Mouse (Mus musculus): Measurements from ENCODE around the gene Scamp3. TPM values are rescaled to one million over a fixed set of nuclear protein-coding genes. Genes with fewer than 3 reads are reported as not detected.
"Not testable (repeated sequence)": the region's sequence is repeated elsewhere in the genome, so short reads cannot be mapped to it uniquely, and the experiment has no call there.

The Scamp3 gene
- polyA plus RNA-seq, 1 experiment from 2014 or later: 141 TPM

DNA sequence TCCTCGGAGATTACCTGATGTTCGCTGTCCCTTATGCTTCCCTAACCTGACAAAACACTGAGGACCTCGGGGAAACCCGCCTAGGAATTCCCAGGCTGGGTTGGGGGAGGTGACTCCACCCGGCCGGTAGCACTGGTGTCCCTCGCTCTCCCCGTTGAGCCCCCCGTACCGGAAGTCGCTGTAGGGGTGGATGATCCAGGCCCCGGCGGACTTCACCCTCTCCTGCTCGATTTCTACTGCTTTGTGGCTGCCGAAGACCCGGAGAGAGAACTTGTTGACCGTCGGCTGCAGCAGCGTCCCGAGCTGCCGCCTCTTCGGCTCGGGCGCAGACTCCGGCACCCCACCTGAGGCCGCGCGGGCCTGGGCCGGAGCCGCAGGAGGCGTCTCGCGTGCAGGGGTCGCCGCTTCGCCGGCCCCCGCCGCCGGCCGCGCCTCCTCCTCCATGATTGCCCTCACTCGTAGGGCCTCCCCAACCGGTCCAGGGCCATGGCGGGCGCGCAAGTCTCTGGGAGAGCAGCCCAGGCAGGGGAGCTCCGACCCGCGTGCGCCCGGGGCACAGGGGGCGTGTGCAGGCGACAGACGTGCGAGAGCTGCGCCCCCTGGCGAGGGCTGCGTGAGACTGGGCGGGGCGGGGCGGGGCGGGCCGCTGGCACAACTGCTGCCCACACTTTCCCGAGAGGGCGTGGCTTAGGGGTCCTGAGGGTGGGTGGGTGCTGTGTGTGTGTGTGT lies 17.5 kb upstream of the Scamp3 start, which contains the start of gene Hcn3:
TSS of gene Hcn3 (minus strand) at position 581 of the 729 bp plus-strand sequence.
- Histone ChIP-seq H3K9me3 (ENCODE audit: control insufficient read depth, low read length) (no peaks in the 10 kb centered on the region), H3K9ac (ENCODE audit: low read depth, low read length) (peak within 1 kb of the TSS; percentile 68), H3K4me3 (ENCODE audit: low read length) (peak within 1 kb of the TSS; percentile 68), H3K4me2 (ENCODE audit: low read depth, low read length) (peak within 1 kb of the TSS; percentile 100), H3K4me1 (ENCODE audit: control insufficient read depth, insufficient read depth, low read length) (peaks cover 15% of the 10 kb centered on the region), H3K27ac (ENCODE audit: low read length) (no peak within 1 kb of the TSS), H3K27me3 (replicated peaks; ENCODE audit: control insufficient read depth, insufficient read depth, low read length) (0 out of 2 replicates have a peak, but pooled peaks cover 3% of the 10 kb centered on the region), H3K36me3 (ENCODE audit: control insufficient read depth, insufficient read depth, low read length) (no peaks in the 10 kb centered on the region)
- under 1% methylated on average over 64 of the region's 66 CpGs for WGBS
- peak; percentile 51 for ATAC-seq

DNA sequence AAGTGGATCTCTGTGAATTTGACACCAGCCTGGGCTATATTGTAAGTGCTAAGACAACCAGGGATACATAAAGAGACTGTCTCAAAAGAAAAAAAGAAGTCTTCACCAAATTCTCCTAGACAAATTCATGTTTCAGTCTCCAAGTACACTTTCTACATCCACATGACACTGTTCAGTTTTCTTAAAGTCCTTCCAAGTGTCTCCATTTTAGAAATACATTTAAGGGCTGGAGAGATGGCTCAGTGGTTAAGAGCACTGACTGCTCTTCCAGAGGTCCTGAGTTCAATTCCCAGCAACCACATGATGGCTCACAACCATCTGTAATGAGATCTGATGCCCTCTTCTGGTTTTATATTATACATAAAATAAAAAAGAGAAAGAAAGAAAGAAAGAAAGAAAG lies 16.1 kb upstream of the Scamp3 start:
- peaks cover 24% of the 10 kb centered on the region for H3K4me1 ChIP-seq (ENCODE audit: control insufficient read depth, insufficient read depth, low read length)
- H3K4me3 ChIP-seq (ENCODE audit: low read length); H3K9ac ChIP-seq (ENCODE audit: low read depth, low read length); H3K27me3 ChIP-seq (replicated peaks; ENCODE audit: control insufficient read depth, insufficient read depth, low read length); H3K36me3 ChIP-seq (ENCODE audit: control insufficient read depth, insufficient read depth, low read length); H3K9me3 ChIP-seq (ENCODE audit: control insufficient read depth, low read length); H3K4me2 ChIP-seq (ENCODE audit: low read depth, low read length); H3K27ac ChIP-seq (ENCODE audit: low read length); ATAC-seq: not testable (repeated sequence)

DNA sequence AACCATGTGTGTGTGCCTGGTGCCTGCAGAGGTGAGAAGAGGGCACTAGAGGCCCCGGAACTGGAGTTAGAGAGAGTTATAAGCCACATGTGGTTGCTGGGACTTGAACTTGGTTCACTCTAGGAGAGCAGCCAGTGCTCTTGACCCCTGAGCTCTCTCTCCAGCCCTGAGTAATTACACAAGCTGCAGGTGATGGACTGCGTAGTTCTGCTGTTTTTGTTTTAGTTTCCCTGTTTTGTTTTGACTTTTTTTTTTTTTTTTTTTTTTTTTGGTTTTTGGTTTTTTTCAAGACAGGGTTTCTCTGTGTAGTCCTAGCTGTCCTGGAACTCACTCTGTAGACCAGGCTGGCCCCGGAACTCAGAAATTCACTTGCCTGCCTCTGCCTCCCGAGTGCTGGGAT lies 15.5 kb upstream of the Scamp3 start:
- Histone ChIP-seq H3K9me3 (ENCODE audit: control insufficient read depth, low read length) (no peaks in the 10 kb centered on the region), H3K4me1 (ENCODE audit: control insufficient read depth, insufficient read depth, low read length) (peaks cover 28% of the 10 kb centered on the region), H3K36me3 (ENCODE audit: control insufficient read depth, insufficient read depth, low read length) (no peaks in the 10 kb centered on the region), H3K9ac (ENCODE audit: low read depth, low read length) (no peak overlapping the region), H3K27ac (ENCODE audit: low read length) (no peak overlapping the region), H3K4me2 (ENCODE audit: low read depth, low read length) (no peak overlapping the region), H3K27me3 (replicated peaks; ENCODE audit: control insufficient read depth, insufficient read depth, low read length) (0 out of 2 replicates have a peak, but pooled peaks cover 3% of the 10 kb centered on the region), H3K4me3 (ENCODE audit: low read length) (no peak overlapping the region)
- no peak for ATAC-seq
- WGBS: 81% methylated on average over 4 of the region's 4 CpGs

DNA sequence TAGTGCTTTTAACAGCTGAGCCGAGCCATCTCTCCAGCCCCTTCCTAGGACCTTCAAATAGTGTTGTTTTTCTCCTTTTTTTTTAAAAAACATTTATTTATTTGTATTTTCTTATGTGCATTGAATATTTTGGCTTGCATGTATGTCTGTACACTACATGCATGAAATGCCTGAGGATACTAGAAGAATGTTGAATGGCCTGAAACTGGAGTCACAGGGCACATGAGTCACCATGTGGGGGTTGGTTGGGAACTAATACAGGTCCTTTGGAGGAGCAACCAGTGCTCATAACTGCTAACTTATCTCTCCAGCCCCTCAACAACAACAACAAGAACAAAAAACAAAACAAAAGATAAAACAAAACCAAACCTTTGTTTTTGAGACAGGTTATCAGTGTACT lies 14.2 kb upstream of the Scamp3 start:
- no peaks in the 10 kb centered on the region for H3K9me3 ChIP-seq (ENCODE audit: control insufficient read depth, low read length)
- 77% methylated on average over 1 of the region's 1 CpGs for WGBS
- ATAC-seq: no peak

DNA sequence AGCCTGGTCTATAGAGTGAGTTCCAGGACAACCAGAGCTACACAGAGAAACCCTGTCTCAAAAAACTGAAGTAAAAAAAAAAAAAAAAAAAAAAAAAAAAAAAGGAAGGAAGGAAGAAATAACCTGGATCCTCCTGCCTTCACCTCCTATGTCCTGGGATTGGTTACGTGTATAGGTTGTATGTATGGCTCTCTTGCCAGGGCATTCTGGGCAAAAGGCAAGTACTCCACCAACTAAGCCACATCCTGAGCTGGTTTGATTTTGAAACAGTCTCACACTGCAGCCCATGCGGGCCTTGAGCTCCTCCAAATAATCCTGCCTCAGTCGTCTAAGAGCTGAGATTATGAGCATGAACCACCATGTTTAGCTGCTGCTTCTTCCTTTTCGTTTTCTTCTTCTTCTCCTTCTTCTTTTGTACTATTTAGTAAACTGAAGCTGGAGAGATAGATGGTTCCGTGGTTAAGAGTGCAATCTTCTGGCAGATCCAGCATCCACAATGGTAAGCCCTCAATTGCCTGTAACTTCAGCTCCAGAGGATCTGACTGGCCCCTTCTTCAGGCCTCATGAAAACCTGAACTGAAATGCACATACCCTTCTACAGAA lies 13.5 kb upstream of the Scamp3 start:
- Histone ChIP-seq H3K9ac (ENCODE audit: low read depth, low read length) (peak overlapping the region; percentile 96), H3K9me3 (ENCODE audit: control insufficient read depth, low read length) (no peaks in the 10 kb centered on the region), H3K4me3 (ENCODE audit: low read length) (peak overlapping the region; percentile 91), H3K27ac (ENCODE audit: low read length) (no peak overlapping the region), H3K36me3 (ENCODE audit: control insufficient read depth, insufficient read depth, low read length) (peaks cover 4% of the 10 kb centered on the region), H3K27me3 (replicated peaks; ENCODE audit: control insufficient read depth, insufficient read depth, low read length) (no peaks in the 10 kb centered on the region), H3K4me2 (ENCODE audit: low read depth, low read length) (peak overlapping the region; percentile 80; the same call in 1 of the 2 replicates), H3K4me1 (ENCODE audit: control insufficient read depth, insufficient read depth, low read length) (peaks cover 28% of the 10 kb centered on the region)
- no peak for ATAC-seq
- 76% methylated on average over 5 of the region's 5 CpGs for WGBS

More for the DNA sequence above, 14.2 kb upstream of the Scamp3 start:
- no peak overlapping the region for H3K9ac ChIP-seq (ENCODE audit: low read depth, low read length)
- no peaks in the 10 kb centered on the region for H3K36me3 ChIP-seq (ENCODE audit: control insufficient read depth, insufficient read depth, low read length)
- H3K4me3 ChIP-seq (ENCODE audit: low read length): no peak overlapping the region
- H3K4me2 ChIP-seq (ENCODE audit: low read depth, low read length): no peak overlapping the region
- no peak overlapping the region for H3K27ac ChIP-seq (ENCODE audit: low read length)
- H3K27me3 ChIP-seq (replicated peaks; ENCODE audit: control insufficient read depth, insufficient read depth, low read length): 0 out of 2 replicates have a peak, but pooled peaks cover 3% of the 10 kb centered on the region
- H3K4me1 ChIP-seq (ENCODE audit: control insufficient read depth, insufficient read depth, low read length): peaks cover 28% of the 10 kb centered on the region

DNA sequence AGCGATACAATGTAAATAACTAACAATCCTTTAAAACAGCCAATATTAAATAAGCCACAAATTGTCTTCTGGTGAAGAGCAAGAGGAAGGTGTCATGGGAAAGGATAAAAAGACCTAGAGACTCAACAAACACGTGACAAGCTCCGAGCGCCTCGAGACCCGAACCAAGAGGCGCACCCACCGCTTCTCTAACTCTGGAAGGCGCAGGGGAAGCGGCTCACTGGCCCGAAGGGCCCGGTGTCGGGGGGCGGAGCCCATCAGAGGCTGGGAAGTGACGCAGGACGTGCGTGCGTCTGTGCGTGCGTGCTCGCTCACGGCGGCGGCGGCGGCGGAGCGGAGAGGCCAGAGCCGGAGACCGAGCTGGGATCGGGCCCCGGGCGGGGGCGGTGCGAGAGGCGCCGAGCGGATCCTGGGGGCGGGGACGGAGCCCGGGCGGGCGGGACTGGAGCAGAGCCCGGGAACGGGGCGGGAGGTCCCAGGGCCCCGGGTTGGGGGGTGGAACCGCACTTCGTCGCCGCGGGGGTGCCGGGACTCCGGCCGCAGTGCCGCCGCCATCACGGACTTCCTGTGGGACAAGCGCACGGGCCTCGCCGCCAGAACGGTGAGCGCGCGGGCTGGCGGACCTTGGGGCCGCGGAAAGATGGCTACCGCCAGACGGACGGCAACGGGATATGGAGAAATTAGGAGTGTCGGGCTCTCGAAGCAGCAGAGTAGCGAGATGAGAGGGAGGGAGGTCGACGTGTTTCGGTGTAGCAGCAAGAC lies 12.6 kb upstream of the Scamp3 start, which contains the start of gene Clk2:
TSS of gene Clk2 (plus strand) at position 290 of the 762 bp plus-strand sequence.
- H3K27me3 ChIP-seq (replicated peaks; ENCODE audit: control insufficient read depth, insufficient read depth, low read length): no peaks in the 10 kb centered on the region
- H3K4me1 ChIP-seq (ENCODE audit: control insufficient read depth, insufficient read depth, low read length): peaks cover 23% of the 10 kb centered on the region
- peak; percentile 98 for ATAC-seq

DNA sequence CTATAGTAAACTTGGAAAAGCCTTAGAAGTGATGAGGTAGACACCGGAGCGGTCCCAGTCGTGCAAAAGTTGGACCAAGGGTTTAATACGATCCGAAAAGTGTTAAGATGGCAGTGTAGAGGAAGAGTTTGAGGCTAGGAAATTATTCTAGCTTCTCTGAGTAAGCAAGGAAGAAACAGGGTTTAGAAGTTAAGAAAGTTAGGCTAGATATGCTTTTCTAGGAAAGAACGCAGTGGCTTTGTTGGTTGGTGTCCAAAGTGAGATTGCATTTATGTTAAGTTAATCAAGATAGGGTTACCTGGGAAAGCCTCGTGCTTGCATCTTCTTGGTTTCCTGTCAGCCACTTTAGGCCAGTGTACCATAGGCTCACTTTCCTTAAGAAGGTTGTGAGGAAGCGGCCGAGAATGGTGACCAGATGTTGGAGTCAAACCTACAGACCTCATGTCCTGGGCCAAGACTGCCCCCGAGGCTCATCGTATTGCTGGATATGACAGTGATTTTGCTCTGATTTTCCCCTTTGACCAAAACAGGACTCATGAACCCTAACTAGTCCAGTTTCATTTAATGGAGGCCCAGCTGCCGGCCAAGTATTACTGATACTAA lies 11.9 kb upstream of the Scamp3 start:
- H3K4me2 ChIP-seq (ENCODE audit: low read depth, low read length): peak overlapping the region; percentile 80
- no peaks in the 10 kb centered on the region for H3K9me3 ChIP-seq (ENCODE audit: control insufficient read depth, low read length)
- H3K4me3 ChIP-seq (ENCODE audit: low read length): peak overlapping the region; percentile 91
- ATAC-seq: no peak
- H3K36me3 ChIP-seq (ENCODE audit: control insufficient read depth, insufficient read depth, low read length): peaks cover 18% of the 10 kb centered on the region
- H3K9ac ChIP-seq (ENCODE audit: low read depth, low read length): peak overlapping the region; percentile 96
- H3K4me1 ChIP-seq (ENCODE audit: control insufficient read depth, insufficient read depth, low read length): peaks cover 19% of the 10 kb centered on the region
- H3K27ac ChIP-seq (ENCODE audit: low read length): peak overlapping the region; percentile 95
- 15% methylated on average over 12 of the region's 12 CpGs for WGBS
- no peaks in the 10 kb centered on the region for H3K27me3 ChIP-seq (replicated peaks; ENCODE audit: control insufficient read depth, insufficient read depth, low read length)

More for the DNA sequence above, 12.6 kb upstream of the Scamp3 start, which contains the start of gene Clk2:
- Histone ChIP-seq H3K4me3 (ENCODE audit: low read length) (peak within 1 kb of the TSS; percentile 91), H3K9ac (ENCODE audit: low read depth, low read length) (peak within 1 kb of the TSS; percentile 96), H3K4me2 (ENCODE audit: low read depth, low read length) (peak within 1 kb of the TSS; percentile 80), H3K9me3 (ENCODE audit: control insufficient read depth, low read length) (no peaks in the 10 kb centered on the region), H3K27ac (ENCODE audit: low read length) (peak within 1 kb of the TSS; percentile 95), H3K36me3 (ENCODE audit: control insufficient read depth, insufficient read depth, low read length) (peaks cover 13% of the 10 kb centered on the region)
- WGBS: under 1% methylated on average over 78 of the region's 79 CpGs

DNA sequence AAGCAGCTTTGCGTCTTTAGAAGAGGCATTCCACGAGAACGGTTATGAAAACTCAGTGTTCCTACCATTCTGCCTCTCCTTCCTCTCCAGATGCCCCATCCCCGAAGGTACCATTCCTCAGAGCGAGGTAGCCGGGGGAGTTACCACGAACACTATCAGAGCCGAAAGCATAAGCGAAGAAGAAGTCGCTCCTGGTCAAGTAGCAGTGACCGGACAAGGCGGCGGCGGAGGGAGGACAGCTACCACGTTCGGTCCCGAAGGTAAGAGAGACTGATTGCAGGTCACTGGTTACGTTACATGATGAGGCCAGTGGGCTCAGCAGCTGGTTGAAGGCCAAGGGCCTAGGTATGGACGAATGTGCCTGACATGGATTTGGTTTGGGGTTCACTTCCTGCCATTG lies 10.3 kb upstream of the Scamp3 start:
- H3K27ac ChIP-seq (ENCODE audit: low read length): no peak overlapping the region
- no peak for ATAC-seq
- peaks cover 23% of the 10 kb centered on the region for H3K36me3 ChIP-seq (ENCODE audit: control insufficient read depth, insufficient read depth, low read length)
- H3K4me2 ChIP-seq (ENCODE audit: low read depth, low read length): no peak overlapping the region
- no peak overlapping the region for H3K9ac ChIP-seq (ENCODE audit: low read depth, low read length)
- H3K27me3 ChIP-seq (replicated peaks; ENCODE audit: control insufficient read depth, insufficient read depth, low read length): no peaks in the 10 kb centered on the region
- 93% methylated on average over 19 of the region's 19 CpGs for WGBS
- peaks cover 18% of the 10 kb centered on the region for H3K4me1 ChIP-seq (ENCODE audit: control insufficient read depth, insufficient read depth, low read length)
- H3K9me3 ChIP-seq (ENCODE audit: control insufficient read depth, low read length): no peaks in the 10 kb centered on the region
- H3K4me3 ChIP-seq (ENCODE audit: low read length): no peak overlapping the region

DNA sequence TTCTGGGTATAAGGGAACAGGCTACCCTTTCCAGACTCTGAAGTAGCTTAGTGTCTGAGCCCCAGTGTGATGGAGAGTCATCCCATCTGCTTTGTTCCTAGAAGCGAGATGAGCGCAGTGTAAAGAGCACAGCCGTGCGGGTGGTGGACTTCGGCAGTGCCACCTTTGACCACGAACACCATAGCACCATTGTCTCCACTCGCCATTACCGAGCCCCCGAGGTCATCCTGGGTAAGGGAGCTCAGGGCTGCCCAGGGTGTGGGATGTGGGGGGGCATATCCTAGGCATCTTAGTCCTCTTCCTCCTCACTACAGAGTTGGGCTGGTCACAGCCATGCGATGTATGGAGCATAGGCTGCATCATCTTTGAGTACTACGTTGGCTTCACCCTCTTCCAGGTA lies 2.4 kb upstream of the Scamp3 start:
- H3K4me2 ChIP-seq (ENCODE audit: low read depth, low read length): no peak overlapping the region
- no peaks in the 10 kb centered on the region for H3K27me3 ChIP-seq (replicated peaks; ENCODE audit: control insufficient read depth, insufficient read depth, low read length)
- peaks cover 9% of the 10 kb centered on the region for H3K4me1 ChIP-seq (ENCODE audit: control insufficient read depth, insufficient read depth, low read length)
- WGBS: 92% methylated on average over 11 of the region's 11 CpGs
- no peaks in the 10 kb centered on the region for H3K9me3 ChIP-seq (ENCODE audit: control insufficient read depth, low read length)
- no peak for ATAC-seq
- peaks cover 32% of the 10 kb centered on the region for H3K36me3 ChIP-seq (ENCODE audit: control insufficient read depth, insufficient read depth, low read length)
- no peak overlapping the region for H3K27ac ChIP-seq (ENCODE audit: low read length)
- no peak overlapping the region for H3K9ac ChIP-seq (ENCODE audit: low read depth, low read length)
- H3K4me3 ChIP-seq (ENCODE audit: low read length): no peak overlapping the region

All from intestine, embryonic 16.5 days (tissue).